Mouse (Mus musculus) left cerebral cortex, postnatal 25 days (tissue): ENCODE measurements around the gene Rbfox1. TPM values are rescaled to one million over a fixed set of nuclear protein-coding genes. Genes with fewer than 3 reads are reported as not detected.
A peak's percentile ranks its signal among the peaks of the same experiment; 100 is the strongest.

ENCODE experiments used
- DNase-seq, 2 experiments: peaks; one replicate each; pipeline ENCODE4 v3.0.0; 2022; ENCODE audit warnings: low spot score in 2 of 2, mixed read lengths in 1 of 2
- intact Hi-C: fragments of 180-260 bp; cut with DNase I; formaldehyde crosslinking; loops from one replicate; pipeline ENCODE4 v1.15.1; 2025
- total RNA-seq, 2 experiments: library from RNA; stranded (reverse); gene quantifications; 2 replicates each; pipeline ENCODE4 v1.2.3; 2021

Rbfox1 gene
- total RNA-seq, 2 experiments from 2014 or later: 322 to 343 TPM

DNA sequence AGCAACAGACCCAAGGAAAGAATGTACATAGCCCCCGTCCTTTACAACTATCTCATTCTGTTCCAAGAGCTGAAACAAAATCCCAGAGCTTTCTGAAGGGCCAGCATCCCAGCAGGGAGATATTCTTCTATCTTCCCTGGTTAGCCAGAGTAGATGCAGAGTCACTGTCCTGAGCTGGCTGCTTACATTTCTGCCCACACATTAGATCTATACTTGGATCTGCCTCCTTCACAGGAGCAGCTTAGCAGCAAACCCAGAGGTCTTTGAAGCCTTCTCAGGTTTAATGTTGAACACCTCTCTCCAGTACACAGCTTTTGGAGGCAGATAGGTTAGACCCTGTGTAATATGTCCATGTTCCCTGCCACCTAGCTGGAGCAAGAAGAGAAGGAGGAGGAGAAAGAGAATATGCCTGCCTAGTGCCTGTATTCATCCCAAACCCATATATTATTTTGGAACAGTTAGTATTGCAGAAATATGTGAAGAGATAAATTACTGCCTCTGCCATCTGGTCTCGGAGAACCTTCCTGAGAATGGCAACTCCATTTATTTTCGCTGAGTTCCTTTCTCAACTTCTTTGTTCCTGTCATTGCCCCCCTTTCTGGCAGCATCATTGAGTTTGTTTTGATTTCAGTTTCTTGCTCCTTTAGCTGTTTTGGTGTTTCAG is 640.5 kb downstream of the Rbfox1 start:
- DNase-seq: peak; percentile 39 to 92
- intact Hi-C loops: loop anchor here (1.0 to 5.0 kb wide), 2 partner anchors 23 to 212 kb away; no protein-coding TSS in a partner anchor

DNA sequence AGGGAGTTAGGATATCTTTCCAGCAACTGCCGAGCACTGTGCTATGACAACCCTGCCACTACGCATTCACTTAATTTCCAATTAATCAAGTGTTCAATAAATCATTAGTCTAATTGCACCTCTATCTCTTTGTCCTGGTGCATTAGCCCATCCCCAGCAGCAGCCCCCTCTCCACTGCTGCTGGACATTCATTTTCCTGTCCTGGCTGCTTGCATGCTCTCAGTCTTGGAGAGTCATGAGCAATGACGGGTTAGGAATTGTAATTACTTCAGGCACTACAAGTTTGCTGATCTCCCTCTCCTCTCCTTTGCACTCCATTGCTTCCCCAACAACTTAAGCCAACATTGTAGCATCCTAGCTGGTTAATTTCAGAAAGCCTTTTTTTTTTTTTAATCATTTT is 646.3 kb downstream of the Rbfox1 start:
- intact Hi-C loops: no loop called here
- DNase-seq: no peak

GRCm38 (mm10) chr16:6532077-6532995 is 647.2 kb downstream of the Rbfox1 start:
- intact Hi-C loops: no loop called here
- peak in 1 of 2 experiments; percentile 38 for DNase-seq

GRCm38 (mm10) chr16:6555776-6556175 is 670.6 kb downstream of the Rbfox1 start:
- intact Hi-C loops: loop anchor here (10.0 kb wide), 1 partner anchor 179 kb away; no protein-coding TSS in a partner anchor
- no peak for DNase-seq

DNA sequence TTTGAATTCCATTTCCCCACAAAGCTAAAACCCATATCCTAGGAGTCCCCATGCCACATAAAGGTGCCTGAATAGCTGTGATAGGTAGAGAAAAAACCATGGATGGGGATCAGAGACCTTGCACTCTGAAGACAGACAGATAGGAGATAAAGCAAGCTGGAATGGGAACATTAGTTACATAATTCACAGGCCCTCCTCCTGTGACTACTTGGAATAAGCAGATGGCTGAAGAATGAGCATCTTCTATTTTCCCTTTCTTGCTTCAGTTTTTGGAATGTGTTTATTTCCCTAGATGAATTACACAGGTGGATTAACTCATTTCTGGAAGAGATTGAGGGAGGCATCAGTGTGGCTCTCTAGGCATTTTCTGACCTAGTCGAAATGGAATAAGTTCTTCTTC is 672.6 kb downstream of the Rbfox1 start:
- peak in 1 of 2 experiments; percentile 52 for DNase-seq
- intact Hi-C loops: loop anchor here (10.0 kb wide), 1 partner anchor 177 kb away; no protein-coding TSS in a partner anchor

DNA sequence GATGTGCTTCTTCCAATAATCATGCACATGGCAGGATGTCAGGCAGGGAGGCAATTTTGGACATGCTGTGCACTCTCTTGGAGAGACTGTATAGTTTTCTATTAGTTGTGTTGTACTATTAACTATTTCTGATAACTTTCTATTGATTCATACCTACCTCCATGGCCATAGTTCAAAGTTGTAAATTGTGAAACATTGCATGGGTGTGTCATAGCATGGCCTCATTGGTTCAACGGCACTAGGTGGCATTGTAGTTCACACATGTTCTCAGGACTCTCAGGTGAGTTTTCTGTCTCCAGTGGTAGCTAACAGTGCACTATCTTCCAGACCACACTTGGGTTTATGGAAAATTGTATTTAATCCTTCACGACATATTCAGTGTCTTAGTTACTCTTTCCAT is 699.5 kb downstream of the Rbfox1 start:
- intact Hi-C loops: no loop called here
- DNase-seq: no peak

DNA sequence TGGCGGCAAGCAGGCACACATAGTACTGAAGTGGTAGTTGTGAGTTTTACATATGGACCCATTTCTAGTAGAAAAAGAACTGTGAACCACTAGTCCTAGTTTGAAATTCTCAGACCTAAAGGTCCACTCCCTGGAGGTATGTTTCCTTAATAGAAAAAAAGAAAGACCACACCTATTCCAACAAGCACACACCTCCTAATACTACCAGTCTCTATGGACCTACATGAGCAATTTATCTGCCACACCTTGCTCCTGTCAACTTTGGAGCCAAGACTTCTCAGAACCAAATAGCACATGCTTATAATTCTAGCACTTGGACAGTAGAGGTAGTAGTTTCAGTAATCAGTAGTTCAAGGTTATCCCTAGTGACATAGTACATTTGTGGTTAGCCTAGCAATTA is 700.0 kb downstream of the Rbfox1 start:
- DNase-seq: no peak
- intact Hi-C loops: no loop called here

DNA sequence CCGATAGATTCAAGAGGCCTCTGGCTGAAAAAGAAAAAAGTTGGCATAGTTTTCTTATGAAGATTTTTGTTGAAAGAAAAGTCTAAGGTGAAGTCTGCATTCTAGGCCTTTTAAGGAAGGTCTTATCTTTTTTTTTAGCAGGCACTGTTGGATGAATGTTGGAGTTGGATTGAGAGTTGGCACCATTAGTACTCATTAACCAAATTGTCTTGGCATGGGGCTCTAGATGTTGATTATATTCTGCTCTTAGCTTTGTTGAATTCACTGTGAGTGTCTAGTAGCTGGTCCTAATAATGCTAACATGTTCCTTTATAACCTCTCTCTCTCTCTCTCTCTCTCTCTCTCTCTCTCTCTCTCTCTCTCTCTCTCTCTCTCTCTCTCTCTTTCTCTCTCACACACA is 731.4 kb downstream of the Rbfox1 start:
- intact Hi-C loops: no loop called here
- no peak for DNase-seq

DNA sequence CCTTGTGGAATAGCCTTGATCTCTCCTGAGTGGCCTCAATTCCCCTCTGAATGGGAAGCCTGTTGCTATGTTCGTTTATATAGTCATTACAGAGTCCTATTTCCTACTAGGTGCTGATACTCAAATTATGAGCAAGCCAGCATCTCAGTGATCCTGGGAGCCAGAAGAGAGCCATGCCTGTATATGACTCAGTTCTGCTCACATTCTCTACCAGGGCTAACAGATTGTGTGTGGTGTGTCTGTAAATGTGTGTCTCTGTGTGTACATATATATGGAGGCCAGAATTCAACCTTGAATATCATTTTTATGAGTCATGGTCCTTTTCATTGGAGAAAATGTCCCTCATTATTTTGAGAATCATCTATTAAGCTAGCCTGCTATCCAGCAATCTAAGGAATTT is 755.2 kb downstream of the Rbfox1 start:
- intact Hi-C loops: no loop called here
- peak in 1 of 2 experiments; percentile 46 for DNase-seq

DNA sequence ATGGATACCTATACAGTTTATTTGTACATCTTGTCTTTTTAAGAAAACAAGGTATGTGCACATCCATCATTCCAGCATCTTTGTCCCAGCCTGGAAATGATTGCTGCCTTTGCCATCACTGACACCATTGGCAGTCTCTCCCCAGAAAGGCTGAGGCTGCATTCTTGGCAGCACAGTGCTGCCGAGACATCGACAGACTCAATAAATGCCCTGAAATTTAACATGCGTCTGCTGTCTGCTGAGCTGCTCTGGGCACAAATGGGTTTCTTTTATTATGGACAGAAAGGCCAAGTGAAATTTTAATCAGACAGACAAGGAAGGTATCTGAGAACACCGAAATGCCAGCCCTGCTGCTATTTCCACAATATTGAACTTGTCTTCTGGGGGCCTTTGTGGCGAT is 761.8 kb downstream of the Rbfox1 start:
- intact Hi-C loops: no loop called here

GRCm38 (mm10) chr16:6648753-6649152 is 763.6 kb downstream of the Rbfox1 start:
- DNase-seq: peak; percentile 38 to 81
- intact Hi-C loops: no loop called here

More for the DNA sequence above, 761.8 kb downstream of the Rbfox1 start:
- no peak for DNase-seq

- intact Hi-C loops: no loop called here
- DNase-seq: no peak
These were observed 773.4 kb downstream of the Rbfox1 start for GRCm38 (mm10) chr16:6658594-6658993.

DNA sequence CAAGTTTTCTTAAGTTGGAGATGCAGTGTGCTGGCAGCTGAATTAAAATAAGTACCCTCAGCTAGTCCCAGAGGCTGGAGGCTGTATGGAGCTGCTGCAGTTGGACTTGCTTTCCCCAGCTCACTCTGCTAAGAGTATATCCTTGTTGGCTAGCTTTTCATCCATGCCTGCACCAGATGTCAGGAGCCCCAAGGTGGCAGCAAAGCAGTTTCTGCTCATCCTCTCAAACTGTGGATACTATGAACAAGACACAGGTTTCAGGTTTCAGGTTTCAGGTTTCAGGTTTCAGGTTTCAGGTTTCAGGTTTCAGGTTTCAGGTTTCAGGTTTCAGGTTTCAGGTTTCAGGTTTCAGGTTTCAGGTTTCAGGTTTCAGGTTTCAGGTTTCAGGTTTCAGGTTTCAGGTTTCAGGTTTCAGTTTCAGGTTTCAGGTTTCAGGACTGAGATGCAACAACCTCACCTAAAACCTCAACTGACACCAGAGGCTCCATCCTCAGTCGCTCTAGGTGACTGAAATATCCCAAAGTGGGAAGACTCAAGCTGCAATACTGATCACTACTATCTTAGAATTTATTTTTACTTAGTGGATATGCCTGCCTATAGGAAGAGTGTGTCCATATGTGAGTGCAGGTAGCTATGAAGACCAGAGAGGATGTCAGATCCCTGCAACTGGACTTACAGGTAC is 801.1 kb downstream of the Rbfox1 start:
- peak in 1 of 2 experiments; percentile 31 for DNase-seq
- intact Hi-C loops: no loop called here

DNA sequence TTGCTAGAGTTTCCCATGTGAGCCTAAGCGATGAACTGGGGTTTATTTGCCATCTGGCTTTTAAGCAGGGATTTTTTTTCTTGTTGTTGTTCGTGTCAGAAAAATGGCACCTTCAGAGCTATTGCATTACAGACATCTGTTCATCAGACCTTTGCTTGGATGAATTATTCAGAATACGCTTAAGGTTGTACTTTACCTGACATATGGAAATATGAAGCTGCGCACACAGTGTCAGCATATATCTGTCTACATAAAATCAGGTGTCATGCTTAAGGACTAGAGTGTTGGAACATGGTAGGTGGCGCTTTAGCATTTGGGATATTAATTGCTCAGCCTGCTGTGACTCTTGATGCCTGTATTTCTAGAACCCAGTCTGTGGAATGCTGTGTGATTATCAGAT is 819.7 kb downstream of the Rbfox1 start:
- no peak for DNase-seq

DNA sequence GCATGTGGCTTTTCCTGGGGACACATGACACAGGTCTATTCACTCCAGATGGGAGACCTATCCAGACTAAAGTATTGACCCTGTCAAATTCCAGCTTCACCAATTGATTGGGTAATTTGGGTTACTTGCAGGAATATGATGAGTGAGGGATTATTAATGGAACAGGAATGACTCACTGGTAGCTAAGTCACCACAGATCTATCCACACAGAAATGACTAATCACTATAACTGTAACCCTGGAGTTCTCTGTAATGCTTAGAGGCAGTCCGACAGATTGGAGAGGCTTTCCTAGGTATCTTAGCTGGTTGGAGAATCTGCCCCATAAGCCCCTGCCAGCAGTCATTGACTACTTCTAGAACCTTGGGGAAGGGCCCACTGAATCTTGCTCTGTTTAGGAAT is 827.2 kb downstream of the Rbfox1 start:
- DNase-seq: no peak
- intact Hi-C loops: no loop called here

More for the DNA sequence above, 819.7 kb downstream of the Rbfox1 start:
- intact Hi-C loops: no loop called here

DNA sequence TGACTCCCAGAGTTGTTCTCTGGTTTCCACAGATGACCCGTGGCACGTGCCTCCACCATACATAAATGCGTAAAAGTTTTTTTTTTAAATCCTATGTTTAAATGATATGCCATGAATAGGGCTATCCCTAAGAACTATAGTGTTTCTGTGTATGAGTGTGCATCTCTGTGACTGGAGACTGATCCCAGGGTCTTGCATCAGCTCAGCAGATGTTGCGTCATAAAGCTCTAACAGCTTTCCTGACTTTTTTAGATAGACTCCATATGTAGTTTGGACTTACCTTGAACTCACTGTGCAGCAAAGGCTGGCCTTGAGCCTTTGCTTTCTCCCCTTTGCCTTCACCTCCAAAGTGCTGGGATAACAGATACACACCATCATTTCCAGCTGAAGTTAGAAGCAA is 830.1 kb downstream of the Rbfox1 start:
- intact Hi-C loops: no loop called here
- DNase-seq: no peak

GRCm38 (mm10) chr16:6716214-6716911 is 831.2 kb downstream of the Rbfox1 start:
- DNase-seq: no peak
- intact Hi-C loops: no loop called here

GRCm38 (mm10) chr16:6719027-6719426 is 833.9 kb downstream of the Rbfox1 start:
- intact Hi-C loops: no loop called here
- DNase-seq: no peak

DNA sequence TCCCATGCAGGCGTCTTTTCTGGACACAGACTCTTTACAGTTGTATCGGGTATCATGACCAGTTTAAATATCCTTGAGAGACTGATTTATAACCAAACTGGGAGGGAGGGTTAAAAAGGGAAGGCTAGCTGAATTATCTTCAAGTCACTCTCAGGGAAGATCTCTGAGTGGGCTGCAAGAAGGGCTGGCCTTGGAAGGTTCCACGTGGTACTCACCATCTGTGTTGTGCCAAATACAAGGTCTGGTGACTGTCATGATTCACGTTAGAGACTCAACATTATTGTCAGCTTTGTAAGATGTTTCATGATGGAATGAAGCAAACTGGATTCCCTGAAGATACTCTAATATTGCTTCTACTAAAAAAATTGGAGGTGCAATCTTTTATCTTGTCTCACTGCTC is 847.5 kb downstream of the Rbfox1 start:
- DNase-seq: peak; percentile 23 to 60
- intact Hi-C loops: loop anchor here (10.0 kb wide), 1 partner anchor 178 kb away; no protein-coding TSS in a partner anchor
